Mouse (Mus musculus) megakaryocyte, embryonic 14.5 days (primary cell): ENCODE data around the gene Ccdc155.

Experiments
- FLI1 ChIP-seq: IDR thresholded peaks from 2 replicates; pipeline ENCODE4 v1.6.1; 2012; ENCODE audit warnings: low read length, inconsistent platforms, mixed read lengths
- GATA1 ChIP-seq: IDR thresholded peaks from 3 replicates; pipeline ENCODE4 v1.6.1; 2012; ENCODE audit warnings: mixed read lengths, low read length, inconsistent platforms, borderline replicate concordance

DNA sequence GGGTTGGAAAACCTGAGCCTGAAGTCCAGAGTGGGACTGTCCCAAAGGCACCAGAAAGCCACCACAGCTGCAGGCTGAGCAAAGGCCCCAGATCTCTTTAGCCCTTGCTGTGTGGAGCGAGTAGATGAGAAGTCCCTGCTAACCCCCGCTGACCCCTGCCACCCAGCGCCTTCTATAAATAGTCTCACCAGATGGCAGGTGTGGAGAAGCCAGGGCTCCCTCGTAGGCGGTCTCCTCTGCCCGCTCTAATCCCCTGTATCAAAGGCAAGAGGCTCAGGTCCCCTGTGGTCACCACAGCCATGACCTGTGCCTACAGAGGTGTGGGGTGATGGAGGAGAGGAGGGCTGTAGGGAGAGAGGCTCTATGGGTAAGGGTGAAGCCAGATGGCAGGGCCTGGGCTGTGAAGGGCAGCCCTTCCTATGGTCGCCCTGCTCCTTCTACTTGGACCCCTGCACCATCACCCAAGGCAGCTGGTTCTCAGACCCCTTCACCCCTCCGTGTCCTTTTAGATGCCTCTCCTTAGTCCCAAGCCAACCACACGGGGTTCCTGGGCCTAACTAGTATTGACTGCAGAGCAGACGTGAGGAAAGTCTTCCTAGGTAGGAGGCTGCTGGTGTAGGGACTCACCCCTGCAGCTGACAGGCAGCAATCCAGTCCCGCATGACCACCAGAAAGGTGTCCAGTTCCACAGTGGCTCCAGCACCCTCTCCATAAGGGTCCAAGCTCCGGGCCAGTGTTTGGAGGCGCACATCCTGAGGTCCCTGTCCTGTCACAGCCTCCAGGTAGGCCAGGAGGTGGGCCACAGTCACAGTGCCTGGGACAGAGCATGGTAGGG lies 9.1 kb downstream of the Ccdc155 start:
- TF ChIP-seq GATA1 (no peak), FLI1 (no peak)
